10 mouse cellular contexts compared by ENCODE assay signal in the genomic region with DNA sequence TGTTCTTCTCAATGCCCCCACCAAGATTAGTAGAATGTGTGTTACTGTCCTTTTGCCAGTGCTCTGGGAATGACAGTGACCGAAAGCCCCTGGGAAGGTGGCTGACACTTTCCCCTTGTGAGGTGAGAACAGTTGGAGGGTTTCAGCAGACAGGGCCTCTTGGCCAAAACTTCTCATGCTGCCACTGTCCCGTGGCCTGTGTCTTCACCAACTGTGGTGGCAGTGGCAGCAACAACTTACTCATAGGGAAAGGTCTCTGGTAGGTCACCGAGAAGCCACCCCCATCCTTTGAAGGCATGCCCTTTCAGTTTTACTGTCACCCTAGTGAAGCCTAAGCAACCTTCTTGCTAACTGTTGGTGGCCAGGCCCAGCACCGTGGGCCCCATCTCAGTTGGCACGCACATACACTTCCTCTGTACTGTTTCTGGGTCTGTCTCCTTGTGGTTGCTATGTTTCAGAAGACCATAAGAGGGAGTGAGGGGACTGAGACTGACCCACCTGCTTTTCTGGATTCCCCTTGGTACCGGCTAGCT. TPM values are rescaled to one million over a fixed set of nuclear protein-coding genes. Genes with fewer than 3 reads are reported as not detected.
A peak's percentile ranks its signal among the peaks of the same experiment; 100 is the strongest.
DNase-seq lines count a peak whose midpoint lies in the region; ATAC-seq and TF ChIP-seq lines count a peak whose summit lies in the region.
"Had no signal": no experiment of that assay in that cellular context is flagged by ENCODE, and none has a peak within 500 bp of the region (broad histone marks: within the 10 kb centered on the region; RNA-seq: fewer than 3 reads in every experiment).

No protein-coding gene starts in this region.

- no peaks in the 10 kb centered on the region for H3K27me3 ChIP-seq in kidney, adult 2 months (replicated peaks; ENCODE audit: control insufficient read depth, insufficient read depth, low read length)
- no peaks in the 10 kb centered on the region for H3K27me3 ChIP-seq in neural tube, embryonic 15.5 days (replicated peaks)
- no peaks in the 10 kb centered on the region for H3K27me3 ChIP-seq in stomach, embryonic 15.5 days (replicated peaks)
- no peaks in the 10 kb centered on the region for H3K27me3 ChIP-seq in hindbrain, embryonic 14.5 days (ENCODE audit: control insufficient read depth, insufficient read depth, low read length)

- no peaks in the 10 kb centered on the region for H3K9me3 ChIP-seq in neural tube, embryonic 15.5 days (replicated peaks)
- H3K9me3 ChIP-seq in stomach, embryonic 15.5 days: no peaks in the 10 kb centered on the region
- no peaks in the 10 kb centered on the region for H3K9me3 ChIP-seq in hindbrain, embryonic 14.5 days (ENCODE audit: control insufficient read depth, low read length)
- H3K9me3 ChIP-seq: G1E had no signal

- no peak for TF ChIP-seq POLR2A in kidney, adult 2 months (IDR thresholded peaks at IDR 0.05; ENCODE audit: low read depth, low read length)

- H3K27ac ChIP-seq in kidney, adult 2 months (ENCODE audit: insufficient read depth, low read depth, low read length): no peak overlapping the region
- H3K27ac ChIP-seq in neural tube, embryonic 15.5 days (replicated peaks): peak overlapping the region; percentile 23; the same call in 1 of the 2 replicates
- peak overlapping the region; percentile 24; the same call in 1 of the 2 replicates for H3K27ac ChIP-seq in stomach, embryonic 15.5 days
- no peak overlapping the region for H3K27ac ChIP-seq in hindbrain, embryonic 14.5 days

- no peak for ATAC-seq in neural tube, embryonic 15.5 days (ENCODE audit: low FRiP score)
- ATAC-seq in stomach, embryonic 15.5 days (ENCODE audit: insufficient read depth, low FRiP score, low read depth): no peak
- no peak for ATAC-seq in hindbrain, embryonic 14.5 days (ENCODE audit: low FRiP score)

- no peak overlapping the region for H3K4me3 ChIP-seq in kidney, adult 2 months (ENCODE audit: insufficient read depth, low read depth, low read length)
- H3K4me3 ChIP-seq in neural tube, embryonic 15.5 days (replicated peaks): no peak overlapping the region
- H3K4me3 ChIP-seq in stomach, embryonic 15.5 days (replicated peaks): no peak overlapping the region
- H3K4me3 ChIP-seq in hindbrain, embryonic 14.5 days (replicated peaks; ENCODE audit: low read length): no peak overlapping the region

- peaks cover 10% of the 10 kb centered on the region; the same call in 1 of the 2 replicates for H3K4me1 ChIP-seq in kidney, adult 2 months (ENCODE audit: control insufficient read depth, insufficient read depth, low read length)
- H3K4me1 ChIP-seq in neural tube, embryonic 15.5 days: 0 out of 2 replicates have a peak, but pooled peaks cover 5% of the 10 kb centered on the region
- peaks cover 45% of the 10 kb centered on the region for H3K4me1 ChIP-seq in stomach, embryonic 15.5 days
- H3K4me1 ChIP-seq in hindbrain, embryonic 14.5 days (replicated peaks; ENCODE audit: control insufficient read depth, insufficient read depth, low read length): no peaks in the 10 kb centered on the region; the same call in 1 of the 2 replicates

- TF ChIP-seq CTCF in kidney, adult 2 months (conservative IDR thresholded peaks at IDR 0.05; ENCODE audit: insufficient read depth, insufficient read length, low read depth, low read length): 0 out of 2 replicates have a peak, but pooled peaks have one; percentile 15

- no peak overlapping the region for H3K9ac ChIP-seq in neural tube, embryonic 15.5 days (replicated peaks)
- no peak overlapping the region for H3K9ac ChIP-seq in stomach, embryonic 15.5 days
- no peak overlapping the region for H3K9ac ChIP-seq in hindbrain, embryonic 14.5 days

- 61% methylated on average over 6 of the region's 6 CpGs for WGBS in kidney, adult 2 months
- WGBS in neural tube, embryonic 15.5 days: 77% methylated on average over 6 of the region's 6 CpGs
- 64% methylated on average over 6 of the region's 6 CpGs for WGBS in stomach, embryonic 15.5 days
- 77% methylated on average over 6 of the region's 6 CpGs for WGBS in hindbrain, embryonic 14.5 days

- H3K4me2 ChIP-seq in neural tube, embryonic 15.5 days: no peak overlapping the region
- no peak overlapping the region for H3K4me2 ChIP-seq in stomach, embryonic 15.5 days
- no peak overlapping the region for H3K4me2 ChIP-seq in hindbrain, embryonic 14.5 days (replicated peaks)

- DNase-seq in kidney, adult 2 months: no peak
- no peak for DNase-seq in kidney, adult 9 months
- DNase-seq in neural tube, embryonic 10.5 days (ENCODE audit: extremely low spot score, low spot score): no peak
- peak; percentile 11 for DNase-seq in heart, postnatal 4 days
- no peak for DNase-seq in hindbrain, embryonic 14.5 days (ENCODE audit: low spot score)
- no peak for DNase-seq in ovary, postnatal 10 days (ENCODE audit: low spot score)
- DNase-seq: right cerebral cortex, postnatal 14 days had no signal

- H3K36me3 ChIP-seq in kidney, adult 2 months (ENCODE audit: control insufficient read depth, insufficient read depth, low read length): 0 out of 2 replicates have a peak, but pooled peaks cover 2% of the 10 kb centered on the region
- H3K36me3 ChIP-seq in neural tube, embryonic 15.5 days: peaks cover 19% of the 10 kb centered on the region; the same call in 1 of the 2 replicates
- H3K36me3 ChIP-seq in stomach, embryonic 15.5 days: peaks cover 4% of the 10 kb centered on the region; the same call in 1 of the 2 replicates
- peaks cover 24% of the 10 kb centered on the region for H3K36me3 ChIP-seq in hindbrain, embryonic 14.5 days (replicated peaks; ENCODE audit: control insufficient read depth, insufficient read depth)

RNA-seq across cellular contexts. Expression of a gene that starts 15.2 kb away (rescaled TPM):
- polyA plus RNA-seq in kidney, adult 2 months (2012; rRNA removed): 8.6 and 12.6 TPM in 2 replicates
- 5.3 and 10.7 TPM in 2 replicates for polyA plus RNA-seq in neural tube, embryonic 15.5 days (2015; fragmentation: Nextera tagmentation; extraction: Ambion mirVana)
- 10 to 100 TPM; 42.6 to 49.5 TPM for total RNA-seq in heart, postnatal 4 days (2021)
- polyA plus RNA-seq in stomach, embryonic 15.5 days (2015; fragmentation: Nextera tagmentation; extraction: Ambion mirVana): 25.3 and 28.0 TPM in 2 replicates
- 1.9 and 2.6 TPM in 2 replicates for polyA plus RNA-seq in hindbrain, embryonic 14.5 days (2014; fragmentation: Nextera tagmentation; extraction: Ambion mirVana)

RNA-seq across cellular contexts. Expression of a gene that starts 24.5 kb away (rescaled TPM):
- 18.6 and 33.7 TPM in 2 replicates for polyA plus RNA-seq in kidney, adult 2 months (2012; rRNA removed)
- polyA plus RNA-seq in neural tube, embryonic 15.5 days (2015; fragmentation: Nextera tagmentation; extraction: Ambion mirVana): 12.6 and 15.4 TPM in 2 replicates
- 1 to 10 TPM; 8.1 to 8.7 TPM for total RNA-seq in heart, postnatal 4 days (2021)
- 21.0 and 22.2 TPM in 2 replicates for polyA plus RNA-seq in stomach, embryonic 15.5 days (2015; fragmentation: Nextera tagmentation; extraction: Ambion mirVana)
- polyA plus RNA-seq in hindbrain, embryonic 14.5 days (2014; fragmentation: Nextera tagmentation; extraction: Ambion mirVana): 17.4 and 20.3 TPM in 2 replicates

RNA-seq across cellular contexts. Expression of a gene that starts 36.9 kb away (rescaled TPM):
- polyA plus RNA-seq in kidney, adult 2 months (2012; rRNA removed): 40.2 and 46.7 TPM in 2 replicates
- 13.8 and 16.2 TPM in 2 replicates for polyA plus RNA-seq in neural tube, embryonic 15.5 days (2015; fragmentation: Nextera tagmentation; extraction: Ambion mirVana)
- 10 to 100 TPM; 15.0 to 17.4 TPM for total RNA-seq in heart, postnatal 4 days (2021)
- polyA plus RNA-seq in stomach, embryonic 15.5 days (2015; fragmentation: Nextera tagmentation; extraction: Ambion mirVana): 18.4 and 21.3 TPM in 2 replicates
- polyA plus RNA-seq in hindbrain, embryonic 14.5 days (2014; fragmentation: Nextera tagmentation; extraction: Ambion mirVana): 13.6 and 14.4 TPM in 2 replicates

RNA-seq across cellular contexts. Expression of a gene that starts 39.5 kb away (rescaled TPM):
- polyA plus RNA-seq in kidney, adult 2 months (2012; rRNA removed): 11.3 and 12.7 TPM in 2 replicates
- polyA plus RNA-seq in neural tube, embryonic 15.5 days (2015; fragmentation: Nextera tagmentation; extraction: Ambion mirVana): 12.6 and 13.7 TPM in 2 replicates
- total RNA-seq in heart, postnatal 4 days (2021): 10 to 100 TPM; 20.3 to 23.2 TPM
- polyA plus RNA-seq in stomach, embryonic 15.5 days (2015; fragmentation: Nextera tagmentation; extraction: Ambion mirVana): 2.2 and 2.3 TPM in 2 replicates
- polyA plus RNA-seq in hindbrain, embryonic 14.5 days (2014; fragmentation: Nextera tagmentation; extraction: Ambion mirVana): 8.5 and 10.3 TPM in 2 replicates
- total RNA-seq: G1E had no signal
- polyA plus RNA-seq: G1E had no signal

Comparison
In these comparisons a context has a peak if more than half of its experiments do, and no peak if none do; other contexts are left out.
1. H3K27ac ChIP-seq: peak in neural tube, embryonic 15.5 days (single experiment) and stomach, embryonic 15.5 days (single experiment); none in kidney, adult 2 months (single experiment) and hindbrain, embryonic 14.5 days (single experiment).